Mouse (Mus musculus) effector memory CD4-positive, alpha-beta T cell, adult 5 months (primary cell): Measurements from ENCODE around the gene Igsf6. TPM values are rescaled to one million over a fixed set of nuclear protein-coding genes. Genes with fewer than 3 reads are reported as not detected.

Experiments
- polyA plus RNA-seq: library from polyadenylated mRNA; unstranded; fragments of 100-300 nt; shearing (Covaris generic); gene quantifications from one replicate; pipeline ENCODE4 v1.2.1, GENCODE M21; 2017

Igsf6 gene
- polyA plus RNA-seq = not detected

GRCm38 (mm10) chr7:121074281-121074680 is at the start of gene Igsf6:
Gene Igsf6, minus strand, starts transcription at chr7:121074572.

DNA sequence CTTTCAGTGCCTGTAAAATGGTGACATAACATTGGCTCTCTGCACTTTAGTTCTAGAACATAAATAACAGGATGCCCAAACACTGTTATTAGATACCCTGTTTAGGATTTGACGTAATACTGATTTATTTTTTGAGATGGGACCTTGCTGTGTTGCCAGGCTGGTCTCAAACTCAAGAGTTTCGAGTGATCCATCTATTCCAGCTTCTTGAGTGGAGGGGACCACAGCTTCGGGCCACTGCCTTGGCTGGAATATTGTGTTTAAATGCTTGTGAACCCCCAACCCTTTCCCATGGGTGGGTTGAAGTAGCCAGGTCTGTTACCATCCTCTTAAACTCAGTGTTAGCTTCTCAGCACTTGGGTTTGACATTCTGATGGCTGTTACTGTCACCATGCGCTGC is 7.0 kb upstream of the Igsf6 start, which contains the start of gene Otoa:
Otoa (plus strand) TSS at position 301 of the 400 bp plus-strand sequence.

GRCm38 (mm10) chr7:121033856-121034652 is 40.3 kb downstream of the Igsf6 start, which contains the start of gene Mettl9:
Gene Mettl9, plus strand, starts transcription at chr7:121034445.

Other genes with a start within 250 kb of the Igsf6 start
- 2.0 TPM for gene Eef2k, start 231.7 kb downstream of the Igsf6 start, polyA plus RNA-seq
- gene Polr3e, start 156.8 kb downstream of the Igsf6 start, polyA plus RNA-seq = 18.9 TPM
- 13.7 TPM for gene Cdr2, start 92.3 kb downstream of the Igsf6 start, polyA plus RNA-seq
- gene Mfsd13b, start 92.1 kb downstream of the Igsf6 start, polyA plus RNA-seq = 0.77 TPM
- 20.4 TPM for gene Mettl9, start 40.1 kb downstream of the Igsf6 start, polyA plus RNA-seq
- not detected for gene Otoa, start 7.1 kb upstream of the Igsf6 start, polyA plus RNA-seq